Mouse (Mus musculus) adrenal gland, postnatal 4 days (tissue): ENCODE results near the gene Aup1. TPM values are rescaled to one million over a fixed set of nuclear protein-coding genes. Genes with fewer than 3 reads are reported as not detected.

Experiments
- DNase-seq, 2 experiments: peaks; one replicate each; pipeline ENCODE4 v3.0.0; 2021 to 2022; ENCODE audit warnings: low spot score in 2 of 2, mixed read lengths in 2 of 2
- long read RNA-seq, 2 experiments: library from polyadenylated mRNA; stranded (forward); transcript quantifications; one replicate each; pipeline ENCODE4 v2.0.0; 2021
- total RNA-seq, 2 experiments: library from RNA; stranded (reverse); gene quantifications; 2 replicates each; pipeline ENCODE4 v1.2.3; 2021

Aup1 gene
- 100 to 1,000 TPM; 170 to 175 TPM for total RNA-seq
- long read RNA-seq, experiment 1, transcript Aup1-201 (12 exons, 1,769 nt) = major isoform, 29 of 54 reads
- long read RNA-seq, experiment 1, partial matches to known transcripts = 2 of 54 reads
- long read RNA-seq, experiment 1, other reads (novel, unspliced or antisense) = 13 of 54 reads
- long read RNA-seq, experiment 2, transcript Aup1-213 (1 exons, 456 nt) = minor isoform, 7 of 122 reads
- long read RNA-seq, experiment 2, transcript Aup1-201 (12 exons, 1,769 nt) = major isoform, 69 of 122 reads
- long read RNA-seq, experiment 2, partial matches to known transcripts = 14 of 122 reads
- long read RNA-seq, experiment 2, other reads (novel, unspliced or antisense) = 23 of 122 reads

DNA sequence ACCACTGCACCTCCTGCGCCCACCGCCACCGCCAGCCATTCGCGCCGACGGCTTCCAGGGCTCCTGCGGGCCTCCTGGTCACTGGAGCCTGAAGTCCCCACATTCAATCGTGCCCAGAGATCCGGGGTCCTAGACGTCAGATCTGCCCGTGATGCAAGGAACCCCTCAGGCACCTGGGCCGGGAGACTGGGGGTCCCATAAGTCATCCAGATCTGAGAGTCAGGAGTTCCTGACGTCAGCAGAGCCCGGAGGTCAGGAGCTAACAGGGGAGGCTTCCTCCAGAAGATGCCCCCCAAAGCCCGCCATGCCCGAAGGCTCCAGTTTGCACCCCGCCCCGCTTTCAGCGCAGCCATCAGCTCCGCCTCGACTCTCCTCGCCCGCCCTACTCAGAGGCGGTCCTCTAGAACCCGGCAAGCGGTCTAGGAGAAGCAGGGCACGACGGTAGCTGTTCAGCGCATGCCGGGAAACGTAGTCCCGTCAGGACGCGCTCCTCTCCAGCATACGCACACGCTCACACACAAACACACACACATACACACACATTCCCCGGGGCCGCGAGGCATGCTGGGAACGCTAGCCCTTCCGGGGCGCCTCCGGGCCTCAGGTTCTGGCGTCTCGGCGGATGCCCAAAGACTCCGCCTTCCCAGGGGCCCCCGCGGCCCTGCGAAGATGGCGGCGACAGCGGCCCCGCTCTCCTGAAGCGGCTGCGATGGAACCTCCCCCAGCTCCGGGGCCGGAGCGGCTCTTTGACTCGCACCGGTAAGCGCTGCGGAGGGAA, at the start of gene Aup1:
Gene Aup1 (plus strand): TSS at position 448 of the 778 bp plus-strand sequence.
- peak; percentile 88 to 91 for DNase-seq

- no peak for DNase-seq
Observed at GRCm38 (mm10) chr6:83004872-83005271, 49.4 kb upstream of the Aup1 start.

DNA sequence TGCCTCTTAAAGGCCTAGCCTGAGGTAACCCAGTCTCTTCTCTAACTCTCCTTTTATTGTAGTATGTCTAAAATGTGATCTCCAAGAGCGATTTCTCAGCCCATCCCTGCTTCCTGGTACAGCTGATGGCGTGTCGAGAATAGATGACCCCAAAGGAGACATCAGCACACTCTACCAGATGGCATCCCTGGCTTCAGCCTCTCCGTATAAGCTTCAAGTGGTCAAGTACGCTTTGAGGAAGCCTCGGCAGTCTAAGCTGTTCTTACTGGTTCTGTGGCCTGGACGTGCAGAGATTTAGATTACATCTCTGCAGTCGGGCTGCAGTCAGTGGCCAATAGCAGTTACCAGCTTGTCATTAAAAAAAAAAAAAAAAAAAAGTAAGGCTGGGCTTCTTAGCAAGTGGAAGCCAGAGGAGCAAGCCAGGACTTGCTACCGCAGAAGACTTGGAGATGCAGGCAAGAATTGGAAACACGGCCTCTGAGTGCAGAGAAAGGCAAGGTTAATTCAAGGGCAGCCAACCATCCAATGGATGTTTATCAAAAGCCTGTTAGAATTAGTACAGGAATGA, 48.8 kb upstream of the Aup1 start:
- DNase-seq = no peak

- DNase-seq = no peak
Observed at GRCm38 (mm10) chr6:83006114-83006513, 48.2 kb upstream of the Aup1 start.

- no peak for DNase-seq
Observed at GRCm38 (mm10) chr6:83008659-83009058, 45.7 kb upstream of the Aup1 start.

- no peak for DNase-seq
Observed at GRCm38 (mm10) chr6:83010010-83010409, 44.3 kb upstream of the Aup1 start.

- DNase-seq = no peak
Observed at GRCm38 (mm10) chr6:83011255-83011654, 43.1 kb upstream of the Aup1 start.

DNA sequence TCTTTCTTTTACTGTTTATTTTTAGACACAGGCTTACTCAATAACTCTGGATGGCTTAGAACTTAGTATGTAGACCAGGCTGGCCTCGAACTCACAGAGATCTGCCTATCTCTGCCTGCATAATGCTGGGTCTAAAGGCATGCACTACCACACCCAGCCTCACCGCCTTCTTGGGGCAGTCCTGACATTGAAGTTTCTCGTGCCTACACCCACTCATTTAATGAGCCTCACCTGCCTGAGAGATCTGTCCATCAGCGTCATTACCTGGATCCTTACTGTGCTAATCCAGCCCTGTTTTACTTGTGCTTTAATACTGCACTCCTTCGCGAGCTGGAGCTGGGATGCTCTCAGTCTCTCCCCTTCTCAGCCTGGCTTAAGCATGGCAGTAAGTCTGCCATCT, 42.6 kb upstream of the Aup1 start:
- DNase-seq = no peak

DNA sequence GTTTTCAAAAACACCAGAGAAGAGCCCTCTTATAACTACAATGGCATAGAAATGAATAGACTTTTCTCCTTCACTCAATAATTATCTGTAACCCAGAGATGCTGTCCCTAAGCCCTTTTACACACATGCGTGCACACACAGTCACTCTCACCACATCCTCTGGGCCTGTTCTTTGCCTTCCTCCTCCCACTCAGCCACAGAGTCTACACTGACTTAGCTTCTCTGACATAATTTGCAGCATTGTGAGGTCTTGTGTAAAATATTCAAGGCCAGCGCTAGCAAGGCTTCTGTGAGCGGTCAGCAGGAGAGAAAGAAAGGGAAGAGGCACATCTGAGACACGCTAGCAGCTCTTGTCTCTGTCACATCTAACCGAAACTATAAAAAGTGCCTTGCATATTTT, 40.9 kb upstream of the Aup1 start:
- DNase-seq = no peak

DNA sequence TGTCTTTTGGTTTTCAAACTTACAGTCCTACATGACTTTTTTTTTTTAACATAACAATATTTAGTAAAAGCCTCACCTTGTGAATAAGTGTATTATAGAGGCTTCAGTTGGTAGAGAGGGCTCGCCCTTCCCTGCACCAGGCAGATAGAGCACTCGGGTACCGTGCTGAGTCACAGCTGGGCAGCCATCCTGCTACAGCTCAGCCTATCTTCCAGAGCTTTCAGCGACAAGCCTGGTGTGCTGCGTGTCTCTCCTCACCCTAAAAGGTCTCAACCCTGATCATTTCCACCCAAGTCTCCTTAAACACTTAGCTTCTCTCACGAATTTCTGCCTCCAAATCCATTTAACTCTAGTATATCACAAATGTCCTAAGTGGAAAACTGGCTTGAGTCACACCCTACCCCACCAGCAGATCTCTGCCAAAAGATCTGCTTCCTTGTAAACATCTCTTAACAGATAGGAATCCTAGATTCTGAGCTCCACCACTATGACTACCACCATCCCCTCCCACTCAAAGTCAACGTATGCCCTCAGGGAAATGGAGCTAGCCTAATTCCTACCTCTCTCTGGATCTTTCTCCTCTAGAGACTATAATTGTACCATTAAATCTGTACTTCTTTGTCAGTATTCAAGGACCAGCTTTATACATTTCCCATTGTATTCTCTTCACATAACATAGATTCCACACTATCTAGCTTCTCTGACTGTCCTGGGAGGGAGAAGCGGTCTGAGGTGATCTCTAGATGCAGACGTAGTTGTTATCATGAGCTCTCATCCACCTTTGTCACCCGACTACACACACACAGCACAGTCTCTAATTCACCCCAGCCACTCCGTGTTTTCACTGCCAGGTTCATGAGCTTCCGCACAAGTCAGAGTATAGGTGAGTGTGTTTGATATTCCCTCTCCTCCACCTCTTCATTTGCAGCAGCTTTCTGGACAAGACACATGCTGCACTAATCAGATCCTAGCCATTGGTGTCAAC, 39.5 kb upstream of the Aup1 start:
- no peak for DNase-seq

- no peak for DNase-seq
Observed at GRCm38 (mm10) chr6:83015749-83016148, 38.6 kb upstream of the Aup1 start.

GRCm38 (mm10) chr6:83017190-83017589, 37.1 kb upstream of the Aup1 start:
- no peak for DNase-seq

DNA sequence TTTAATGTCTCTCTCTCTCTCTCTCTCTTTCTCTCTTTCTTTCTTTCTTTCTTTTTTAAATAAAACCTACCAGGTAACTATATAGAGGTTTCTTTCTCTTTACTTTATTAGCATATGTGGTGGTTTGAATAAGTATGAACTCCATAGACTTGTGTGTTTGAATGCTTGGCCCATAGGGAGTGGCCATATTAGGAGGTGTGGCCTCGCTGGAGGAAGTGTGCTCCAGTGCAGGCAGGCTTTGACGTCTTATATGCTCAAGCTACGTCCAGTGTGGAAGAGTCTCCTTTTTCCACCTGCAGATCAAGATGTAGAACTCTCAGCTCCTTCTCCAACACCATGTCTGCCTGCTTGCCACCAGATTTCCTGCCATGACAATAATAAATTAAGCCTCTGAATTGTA, 35.3 kb upstream of the Aup1 start:
- DNase-seq = no peak

GRCm38 (mm10) chr6:83020121-83020520, 34.2 kb upstream of the Aup1 start:
- no peak for DNase-seq

DNA sequence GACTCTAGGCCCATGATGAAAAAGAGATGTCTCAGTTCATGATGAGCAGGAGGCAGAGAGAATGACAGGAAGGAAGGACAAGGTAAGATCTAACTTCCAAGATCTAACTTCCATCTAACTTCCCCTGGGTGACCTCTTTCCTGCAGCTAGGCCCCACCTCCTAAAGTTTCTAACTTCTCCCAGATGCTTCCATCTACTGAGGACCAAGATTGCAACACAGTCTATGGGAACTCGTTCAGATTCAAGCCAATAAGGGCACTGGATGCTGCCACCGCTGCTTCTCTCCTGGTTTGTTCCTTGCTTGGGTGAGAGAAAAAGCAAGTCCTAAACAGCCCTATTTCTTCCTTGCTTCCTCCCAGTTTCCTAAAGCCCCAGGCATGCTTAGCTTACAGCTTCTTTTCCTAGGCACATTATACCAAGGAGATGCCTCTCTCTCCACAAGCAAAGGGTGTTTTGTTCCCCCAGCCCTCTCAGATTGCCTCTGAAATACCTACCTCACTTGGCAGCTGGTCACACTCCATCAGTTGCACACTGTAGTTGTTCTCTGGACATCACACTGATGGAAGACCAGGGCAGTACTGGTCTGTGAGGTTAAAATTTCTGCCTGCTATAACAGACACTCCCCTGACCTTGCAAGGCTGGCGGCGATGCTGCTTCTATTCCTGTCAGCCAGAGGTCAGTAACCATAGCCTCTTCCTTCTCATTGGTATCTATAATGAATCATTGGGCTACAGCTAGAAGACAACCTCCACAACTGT, 33.3 kb upstream of the Aup1 start:
- no peak for DNase-seq

GRCm38 (mm10) chr6:83023008-83023407, 31.3 kb upstream of the Aup1 start:
- no peak for DNase-seq

DNA sequence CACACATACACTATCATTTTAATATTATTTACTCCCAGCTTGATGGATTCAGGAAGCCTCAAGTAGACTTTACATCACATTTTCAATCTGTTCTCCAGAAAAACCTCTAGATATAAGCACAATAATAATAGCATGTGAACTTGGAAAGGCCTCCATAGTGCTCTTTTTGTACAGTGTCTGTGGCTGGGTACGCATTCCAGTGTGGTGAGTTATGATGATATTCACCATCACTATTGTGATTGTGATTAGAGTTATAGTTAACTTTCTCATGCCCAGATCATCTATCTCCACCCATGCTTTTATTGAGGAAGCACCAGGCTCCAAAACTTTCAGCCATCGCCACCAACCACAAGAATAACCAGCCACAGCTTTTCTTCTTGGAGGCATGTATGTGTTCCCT, 30.5 kb upstream of the Aup1 start:
- DNase-seq = no peak

GRCm38 (mm10) chr6:83024421-83024820, 29.9 kb upstream of the Aup1 start:
- no peak for DNase-seq

GRCm38 (mm10) chr6:83025221-83025620, 29.1 kb upstream of the Aup1 start:
- DNase-seq = no peak

- no peak for DNase-seq
Observed at GRCm38 (mm10) chr6:83027293-83027692, 27.0 kb upstream of the Aup1 start.
